Mouse (Mus musculus): ENCODE measurements at regions not wholly inside any gene's neighbourhood (a gene's known extent, or its start where the extent isn't known, plus 50 kb on each side); places are given as distances from the start of the nearest gene placed in this dataset.

DNA sequence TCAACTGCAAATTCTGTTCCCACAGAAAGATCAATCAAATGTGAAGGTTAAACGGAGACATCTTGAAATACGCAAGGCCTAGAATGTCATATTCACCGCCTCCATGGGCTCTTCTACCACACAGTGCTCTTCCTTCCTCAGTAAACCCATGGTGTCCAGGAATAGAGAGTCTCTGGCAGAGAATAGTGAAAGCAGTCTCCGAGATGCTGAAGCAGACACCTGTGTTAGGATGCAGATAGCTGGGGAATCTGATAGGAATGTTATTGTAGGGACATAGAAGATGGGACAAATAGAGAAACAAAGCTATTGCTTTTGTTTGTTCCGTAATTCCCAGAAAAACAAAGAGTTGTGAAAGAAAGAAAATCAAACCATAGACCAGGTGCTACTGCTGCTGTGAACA, 328.5 kb downstream of the Cd83 start:
- intact Hi-C loops (cut with DNase I): no loop called here
- no peak for DNase-seq
- H3K27ac ChIP-seq: no peak overlapping the region
- H3K4me3 ChIP-seq: no peak overlapping the region
- no peak for TF ChIP-seq CTCF (IDR thresholded peaks at IDR 0.05)

DNA sequence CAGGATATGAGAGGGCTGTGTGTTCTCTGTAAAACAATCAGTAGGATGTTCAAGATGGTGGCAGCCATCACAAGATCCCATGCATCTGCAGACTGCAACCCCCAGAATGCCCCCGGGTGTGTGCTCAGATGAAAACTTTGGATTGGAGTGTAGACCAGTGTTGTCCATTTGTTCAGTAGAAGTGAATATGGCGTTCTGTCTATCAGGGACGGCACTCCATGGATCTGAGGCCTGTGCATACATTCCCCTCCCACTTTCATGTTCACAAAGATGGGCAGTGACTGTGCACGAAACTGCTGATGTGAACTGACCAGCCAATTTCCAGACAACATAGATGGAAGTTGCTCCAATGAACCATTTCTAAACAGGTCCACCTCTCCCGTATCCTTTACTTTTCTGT, 330.3 kb downstream of the Cd83 start:
- intact Hi-C loops (cut with DNase I): no loop called here

DNA sequence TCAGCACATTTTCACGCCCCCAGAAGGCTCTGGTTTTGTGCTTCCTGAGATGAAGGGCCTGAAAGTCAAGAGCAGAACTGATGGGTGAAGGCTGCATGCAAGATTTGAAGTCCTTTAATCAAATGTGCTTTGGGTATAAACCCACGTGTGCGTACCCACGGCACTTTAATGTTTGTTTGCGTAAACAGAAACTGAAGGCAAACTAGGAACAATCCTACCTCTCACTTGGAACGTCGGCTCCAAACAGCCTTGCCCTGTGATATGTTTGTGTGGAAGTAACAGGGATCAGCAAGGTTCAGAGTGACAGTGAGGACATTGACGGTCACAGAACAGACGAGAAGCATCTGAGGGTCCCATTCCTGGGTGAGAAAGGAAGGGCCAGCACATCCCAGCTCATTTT, 333.3 kb downstream of the Cd83 start:
- no peak overlapping the region for H3K4me3 ChIP-seq
- intact Hi-C loops (cut with DNase I): no loop called here
- H3K27ac ChIP-seq: no peak overlapping the region
- no peak for DNase-seq
- no peak for TF ChIP-seq CTCF (IDR thresholded peaks at IDR 0.05)

More for the DNA sequence above, 330.3 kb downstream of the Cd83 start:
- no peak for TF ChIP-seq CTCF (IDR thresholded peaks at IDR 0.05)
- Histone ChIP-seq H3K4me3 (no peak overlapping the region), H3K27ac (no peak overlapping the region)
- no peak for DNase-seq

DNA sequence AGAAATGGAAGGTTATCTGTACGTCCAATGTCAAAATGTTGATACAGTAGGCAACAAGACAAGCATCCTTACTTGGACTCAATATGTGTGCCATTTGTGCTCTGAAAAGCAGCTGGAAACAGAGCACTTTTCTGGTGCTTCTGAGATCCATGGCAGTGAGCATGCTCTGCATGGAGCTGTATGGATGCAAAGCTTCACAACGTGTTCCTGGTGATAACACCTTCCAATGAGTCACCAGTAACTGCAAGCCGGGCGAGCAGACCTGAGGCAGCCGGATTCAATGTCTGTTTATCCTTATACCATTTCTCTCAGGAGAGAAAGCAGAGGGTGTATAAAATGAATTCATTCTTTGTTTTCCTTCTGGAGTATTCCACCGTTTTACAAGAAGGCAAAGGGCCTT, 334.3 kb downstream of the Cd83 start:
- no peak for TF ChIP-seq CTCF (IDR thresholded peaks at IDR 0.05)
- Histone ChIP-seq H3K4me3 (no peak overlapping the region), H3K27ac (no peak overlapping the region)
- no peak for DNase-seq
- intact Hi-C loops (cut with DNase I): no loop called here

DNA sequence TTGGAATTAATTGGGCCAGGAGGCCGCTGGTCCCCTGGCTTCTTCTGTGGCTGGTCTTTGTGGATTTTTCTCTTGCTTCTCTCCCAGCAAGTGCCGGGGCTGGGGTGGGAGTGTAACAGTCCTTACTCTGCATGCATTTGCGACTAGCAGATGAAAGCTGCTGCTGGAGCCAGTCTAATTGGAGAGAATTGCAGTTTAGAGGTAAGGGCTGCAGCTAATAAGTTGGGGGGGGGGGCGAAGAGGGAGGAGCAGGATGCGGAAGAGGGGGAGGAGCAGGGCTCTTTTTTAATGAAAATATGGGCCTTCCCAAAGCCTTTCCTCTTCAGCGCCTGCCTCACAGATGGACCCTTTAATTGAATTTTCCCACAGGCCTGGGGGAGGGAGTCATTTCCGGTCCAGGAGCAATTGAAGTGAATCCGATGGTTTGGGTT, 336.7 kb downstream of the Cd83 start:
- DNase-seq: no peak
- Histone ChIP-seq H3K27ac (no peak overlapping the region), H3K4me3 (no peak overlapping the region)
- no peak for TF ChIP-seq CTCF (IDR thresholded peaks at IDR 0.05)
- intact Hi-C loops (cut with DNase I): no loop called here

DNA sequence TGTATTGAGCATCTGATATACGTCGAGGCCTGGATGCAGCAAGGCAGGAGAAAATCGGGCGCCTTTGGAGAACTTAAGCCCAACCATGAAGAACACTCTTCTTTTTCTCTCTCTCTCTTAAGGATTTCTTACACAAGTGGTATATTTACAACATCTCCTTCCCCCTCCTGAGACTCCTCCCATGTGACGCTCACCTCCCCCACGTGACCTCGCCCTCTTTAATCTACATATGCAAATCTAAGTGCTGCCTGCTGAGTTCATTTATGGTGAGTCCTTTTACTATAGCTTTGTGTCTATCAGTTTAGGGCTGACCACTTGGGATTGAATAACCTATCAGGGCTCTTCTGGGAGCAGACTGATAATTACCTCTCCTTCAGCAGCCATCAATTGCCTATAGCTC, 337.4 kb downstream of the Cd83 start:
- Histone ChIP-seq H3K27ac (no peak overlapping the region), H3K4me3 (no peak overlapping the region)
- DNase-seq: no peak
- no peak for TF ChIP-seq CTCF (IDR thresholded peaks at IDR 0.05)
- intact Hi-C loops (cut with DNase I): no loop called here

DNA sequence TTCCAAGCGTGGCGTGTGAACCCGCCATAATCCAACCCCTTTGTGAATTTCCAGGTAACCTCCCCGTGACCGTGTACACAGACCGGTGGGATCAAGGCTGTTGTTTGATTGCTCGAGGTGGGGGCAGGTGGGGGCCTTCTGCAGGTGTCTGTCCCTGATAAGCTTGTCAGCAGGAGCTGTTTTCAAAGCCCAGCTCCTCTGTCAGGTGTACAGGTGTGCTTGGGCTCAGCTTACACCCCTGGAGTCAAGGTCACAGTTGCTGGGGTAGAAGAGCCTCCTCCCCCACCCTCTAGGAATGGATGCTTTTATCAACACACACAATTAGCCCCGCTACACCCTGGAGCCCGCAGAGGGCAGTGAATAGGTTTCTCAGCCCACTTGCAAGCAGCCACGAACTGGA, 341.6 kb downstream of the Cd83 start:
- TF ChIP-seq CTCF (IDR thresholded peaks at IDR 0.05): no peak
- DNase-seq: no peak
- intact Hi-C loops (cut with DNase I): no loop called here

DNA sequence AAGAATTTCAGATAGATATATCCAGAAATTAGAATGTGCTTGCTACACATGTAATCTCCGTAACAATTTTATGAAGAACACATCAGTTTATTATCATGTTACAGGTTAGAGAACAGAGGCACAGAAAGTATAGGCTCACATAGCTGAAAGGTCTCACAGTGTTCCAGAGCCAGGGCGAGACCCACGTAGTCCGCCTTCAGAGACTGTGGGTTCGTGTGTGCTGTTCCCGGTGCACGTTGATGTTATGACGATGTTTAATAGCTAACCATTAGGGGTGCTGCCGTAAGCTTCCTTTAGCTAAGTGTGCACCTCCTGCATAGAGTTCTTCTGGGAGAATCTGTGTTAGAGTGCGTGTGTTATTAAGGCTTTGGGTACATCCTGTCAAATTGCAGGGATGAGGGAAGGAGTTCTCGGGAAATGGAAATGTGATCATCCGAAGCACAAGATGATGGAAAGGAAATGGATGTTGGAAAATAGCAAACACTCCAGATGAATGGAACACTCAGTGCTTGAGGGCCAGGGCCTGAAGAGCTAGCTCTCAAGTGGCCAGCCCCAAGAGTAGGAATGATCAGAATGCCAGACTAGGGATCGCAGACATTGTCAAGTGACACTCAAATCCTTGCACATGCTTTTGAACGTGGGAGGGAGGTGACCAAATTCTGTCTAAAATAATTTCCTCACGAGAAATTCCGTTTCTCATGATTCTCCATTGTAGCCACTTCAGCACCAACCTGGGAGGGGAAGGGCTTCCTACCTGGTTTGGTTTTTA, 344.1 kb downstream of the Cd83 start:
- TF ChIP-seq CTCF (IDR thresholded peaks at IDR 0.05): no peak
- intact Hi-C loops (cut with DNase I): no loop called here
- Histone ChIP-seq H3K27ac (no peak overlapping the region), H3K4me3 (no peak overlapping the region)
- DNase-seq: no peak

More for the DNA sequence above, 341.6 kb downstream of the Cd83 start:
- H3K4me3 ChIP-seq: no peak overlapping the region
- H3K27ac ChIP-seq: no peak overlapping the region

DNA sequence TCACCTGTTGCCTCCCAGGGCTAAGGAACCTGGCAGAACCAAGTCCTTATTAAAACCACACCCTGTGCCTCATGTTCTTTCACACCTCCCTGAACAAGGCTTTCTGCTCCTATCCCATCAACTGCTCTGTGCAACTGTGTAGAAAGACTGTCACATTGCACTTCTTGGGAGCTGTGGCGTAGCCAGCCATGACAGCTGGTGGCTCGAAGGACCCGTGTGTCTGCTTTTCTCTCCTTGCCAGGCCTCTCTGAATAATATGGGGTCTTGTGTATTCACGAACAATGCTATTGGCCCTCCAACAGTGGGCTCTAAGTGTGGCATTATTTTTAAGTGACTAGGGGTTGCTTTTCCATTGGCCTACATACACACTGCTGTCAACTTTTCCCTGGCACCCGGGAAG, 347.3 kb downstream of the Cd83 start:
- no peak for TF ChIP-seq CTCF (IDR thresholded peaks at IDR 0.05)
- intact Hi-C loops (cut with DNase I): no loop called here
- no peak overlapping the region for H3K27ac ChIP-seq
- H3K4me3 ChIP-seq: no peak overlapping the region
- DNase-seq: no peak

DNA sequence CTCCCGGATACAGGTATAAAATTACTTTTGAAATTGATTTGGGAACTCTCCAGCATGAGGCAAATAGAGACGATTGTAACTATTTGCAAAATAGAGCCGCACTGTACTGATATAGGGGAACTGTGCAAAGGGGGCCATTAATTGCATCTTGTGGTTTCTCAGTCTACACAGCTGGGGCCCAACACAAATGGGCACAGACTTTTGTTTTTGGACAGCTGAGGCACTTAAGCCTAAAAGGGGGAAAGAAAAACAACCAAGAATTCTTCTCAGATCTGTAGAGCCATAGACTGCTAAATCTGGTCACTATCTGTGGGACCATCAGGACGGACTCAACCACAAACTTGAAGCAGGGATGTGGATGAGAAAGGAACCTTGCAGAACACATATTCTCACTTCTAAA, 347.9 kb downstream of the Cd83 start:
- H3K27ac ChIP-seq: no peak overlapping the region
- TF ChIP-seq CTCF (IDR thresholded peaks at IDR 0.05): no peak
- no peak overlapping the region for H3K4me3 ChIP-seq
- intact Hi-C loops (cut with DNase I): no loop called here
- no peak for DNase-seq

DNA sequence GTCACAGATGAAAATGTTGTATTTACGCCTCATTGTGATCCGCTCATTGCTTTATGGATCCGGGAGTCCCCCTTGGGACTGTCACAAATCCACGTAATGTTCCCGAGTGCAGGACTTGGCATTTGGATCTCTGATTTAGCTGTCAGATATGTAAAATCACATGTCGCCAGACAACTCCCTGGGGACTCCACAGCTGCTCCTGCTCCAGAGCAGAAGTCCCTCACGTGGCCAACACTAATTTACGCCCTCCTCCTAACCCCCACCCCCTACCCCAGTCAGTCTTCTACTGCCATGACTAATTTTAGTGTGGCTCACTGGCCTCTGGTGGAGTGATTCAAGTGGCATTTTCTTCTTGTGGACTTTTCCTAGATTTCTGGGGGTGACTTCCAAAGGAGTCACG, 348.9 kb downstream of the Cd83 start:
- peak; percentile 35 for DNase-seq
- H3K4me3 ChIP-seq: no peak overlapping the region
- no peak overlapping the region for H3K27ac ChIP-seq
- intact Hi-C loops (cut with DNase I): no loop called here
- no peak for TF ChIP-seq CTCF (IDR thresholded peaks at IDR 0.05)

DNA sequence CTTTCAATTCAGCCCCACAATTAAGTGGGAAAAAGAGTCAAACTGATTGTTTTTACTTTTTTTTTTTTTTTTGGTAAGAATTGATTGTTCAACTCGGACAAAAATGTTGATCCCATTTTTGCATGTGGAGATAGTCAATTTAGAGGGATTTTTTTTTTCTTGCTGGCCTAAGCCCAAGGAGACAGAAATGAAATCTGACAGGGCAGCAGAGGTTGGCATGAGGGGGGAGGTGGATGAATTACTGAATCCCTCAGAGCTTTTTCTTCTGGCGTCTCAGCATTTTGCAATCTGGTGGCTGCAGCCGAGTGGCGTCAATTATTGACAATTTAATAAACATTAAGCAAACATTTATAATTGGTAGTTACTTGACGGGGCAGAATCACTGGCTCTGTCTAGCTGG, 356.6 kb downstream of the Cd83 start:
- Histone ChIP-seq H3K27ac (no peak overlapping the region), H3K4me3 (no peak overlapping the region)
- TF ChIP-seq CTCF (IDR thresholded peaks at IDR 0.05): no peak
- no peak for DNase-seq
- intact Hi-C loops (cut with DNase I): no loop called here

DNA sequence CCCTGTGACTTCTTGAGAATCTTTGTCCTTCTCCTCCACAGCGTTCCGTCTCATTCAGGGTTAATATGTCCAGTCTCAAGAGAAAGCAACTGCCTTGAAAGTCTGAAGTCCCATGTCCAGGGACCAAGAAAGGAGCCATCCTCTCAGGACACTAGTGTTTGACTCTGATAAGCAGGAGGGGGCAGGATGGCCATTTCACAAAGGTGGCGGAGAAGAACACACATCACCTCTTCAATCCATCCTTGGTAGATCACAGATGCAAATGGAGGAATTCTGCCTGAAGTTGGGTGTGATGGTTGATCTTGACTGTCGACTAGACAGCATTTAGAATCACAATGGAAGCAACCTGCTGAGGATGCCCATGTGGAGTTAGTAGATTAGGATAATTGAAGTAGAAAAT, 360.9 kb downstream of the Cd83 start:
- intact Hi-C loops (cut with DNase I): no loop called here
- no peak overlapping the region for H3K4me3 ChIP-seq
- no peak overlapping the region for H3K27ac ChIP-seq
- no peak for DNase-seq
- TF ChIP-seq CTCF (IDR thresholded peaks at IDR 0.05): no peak

DNA sequence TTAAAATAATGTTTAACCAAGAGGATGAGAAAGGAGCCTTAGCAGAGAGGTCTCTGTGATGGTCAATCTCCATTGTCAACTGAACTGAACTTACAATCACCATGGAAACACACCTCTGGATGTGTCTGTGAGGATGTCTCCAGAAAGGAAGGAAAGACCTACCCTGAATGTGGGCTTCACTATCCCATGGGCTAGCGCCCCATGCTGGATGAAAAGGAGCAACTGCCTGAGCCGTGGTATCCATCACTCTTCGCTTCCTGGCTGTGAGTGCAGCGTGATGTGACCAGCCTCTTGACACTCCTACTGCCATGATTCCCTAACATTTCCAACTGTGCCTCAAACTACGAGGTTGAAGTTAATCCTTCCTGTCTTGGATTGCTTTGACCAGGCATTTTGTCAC, 363.3 kb downstream of the Cd83 start:
- H3K27ac ChIP-seq: no peak overlapping the region
- no peak overlapping the region for H3K4me3 ChIP-seq
- TF ChIP-seq CTCF (IDR thresholded peaks at IDR 0.05): peak; percentile 19; the same call in 1 of the 2 replicates
- intact Hi-C loops (cut with DNase I): no loop called here
- DNase-seq: no peak
